Comparison of ENCODE assay signal across 8 mouse cellular contexts in the genomic region with DNA sequence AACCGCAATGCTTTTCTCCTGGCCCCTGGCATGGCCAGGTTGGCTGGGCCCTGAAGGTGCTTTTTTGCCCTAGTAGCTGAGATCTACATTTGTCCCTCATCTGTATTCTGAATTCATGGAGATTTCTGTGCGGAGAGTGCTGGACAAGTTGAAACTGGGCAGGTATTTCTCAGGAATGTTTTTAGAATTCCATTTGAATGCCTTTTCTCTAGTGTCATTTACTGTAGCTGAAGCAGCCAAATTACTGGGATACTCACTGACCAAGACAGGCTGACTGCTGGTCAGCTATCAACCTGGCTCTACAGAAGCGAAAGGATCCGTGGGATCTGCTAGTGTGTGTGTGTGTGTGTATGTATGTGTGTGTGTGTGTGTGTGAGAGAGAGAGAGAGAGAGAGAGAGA.
DNase-seq lines count a peak whose midpoint lies in the region; TF ChIP-seq lines count a peak whose summit lies in the region.

No protein-coding gene starts in this region.

- H3K27me3 ChIP-seq in testis, adult 2 months (ENCODE audit: control insufficient read depth, insufficient read depth, low read length) = no peaks in the 10 kb centered on the region
- H3K27me3 ChIP-seq in limb, embryonic 10.5 days (ENCODE audit: low read depth, poor library complexity, severe bottlenecking) = no peaks in the 10 kb centered on the region

- H3K36me3 ChIP-seq in testis, adult 2 months (ENCODE audit: control insufficient read depth, insufficient read depth, low read length) = no peaks in the 10 kb centered on the region
- no peaks in the 10 kb centered on the region for H3K36me3 ChIP-seq in limb, embryonic 10.5 days

- TF ChIP-seq POLR2A in testis, adult 2 months (IDR thresholded peaks at IDR 0.05; ENCODE audit: control insufficient read depth, low read depth, low read length) = no peak

- peaks cover 18% of the 10 kb centered on the region for H3K4me1 ChIP-seq in testis, adult 2 months (ENCODE audit: control insufficient read depth, insufficient read depth, low read length)
- H3K4me1 ChIP-seq in limb, embryonic 10.5 days = peaks cover 12% of the 10 kb centered on the region

- TF ChIP-seq CTCF in testis, adult 2 months (IDR thresholded peaks at IDR 0.05; ENCODE audit: control insufficient read depth, insufficient read depth, insufficient replicate concordance, low read depth, low read length) = no peak

- peak overlapping the region; percentile 62 for H3K4me3 ChIP-seq in testis, adult 2 months (ENCODE audit: control insufficient read depth, low read depth, low read length)
- H3K4me3 ChIP-seq in limb, embryonic 10.5 days = no peak overlapping the region

- H3K9me3 ChIP-seq in limb, embryonic 10.5 days (replicated peaks) = no peaks in the 10 kb centered on the region

- DNase-seq in embryo, embryonic 10 days (ENCODE audit: low spot score) = peak; percentile 34
- DNase-seq in embryo, embryonic 10.5 days (ENCODE audit: low spot score) = no peak
- DNase-seq in testis, postnatal 10 days (ENCODE audit: low spot score) = no peak
- DNase-seq in limb, embryonic 10.5 days (ENCODE audit: low spot score) = no peak
- DNase-seq in yolk sac, embryonic 10.5 days (ENCODE audit: low spot score) = peak; percentile 28
- DNase-seq in urinary bladder, adult 2 months (ENCODE audit: low spot score) = no peak
- DNase-seq in cerebellum, adult 11-12 months = no peak

- 70% methylated on average over 4 of the region's 4 CpGs for WGBS in limb, embryonic 10.5 days

- peak overlapping the region; percentile 10; the same call in 1 of the 2 replicates for H3K27ac ChIP-seq in testis, adult 2 months (ENCODE audit: control insufficient read depth, insufficient read depth, low read depth, low read length)
- peak overlapping the region; percentile 61; the same call in 1 of the 2 replicates for H3K27ac ChIP-seq in limb, embryonic 10.5 days

Comparison
In these comparisons a context has a peak if more than half of its experiments do, and no peak if none do; other contexts are left out.
1. DNase-seq: peak in embryo, embryonic 10 days (single experiment) and yolk sac, embryonic 10.5 days (single experiment); none in embryo, embryonic 10.5 days (single experiment), testis, postnatal 10 days (single experiment), limb, embryonic 10.5 days (single experiment), urinary bladder, adult 2 months (single experiment) and cerebellum, adult 11-12 months (single experiment).